Comparison of ENCODE assay signal across 9 mouse cellular contexts in the genomic region with DNA sequence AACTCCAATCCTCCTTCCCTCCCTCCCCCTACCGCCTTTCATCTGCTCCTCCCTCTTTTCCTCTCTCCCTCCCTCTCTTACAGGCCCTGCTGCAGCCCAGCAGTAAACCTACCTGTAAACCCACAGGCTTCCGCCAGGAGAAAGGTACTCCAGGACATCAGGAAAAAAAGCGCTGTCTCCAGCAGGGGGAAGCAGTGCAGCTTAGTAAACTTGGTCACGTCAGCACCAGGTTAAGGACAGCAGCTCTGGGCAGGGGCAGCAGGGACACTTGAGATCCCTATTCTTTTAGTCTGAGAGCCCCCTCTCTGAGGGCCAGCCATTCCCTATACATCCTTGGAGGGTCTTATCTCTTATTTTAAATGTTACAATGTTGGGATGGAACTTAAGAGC.
A peak's percentile ranks its signal among the peaks of the same experiment; 100 is the strongest.
DNase-seq lines count a peak whose midpoint lies in the region; ATAC-seq and TF ChIP-seq lines count a peak whose summit lies in the region.
"Had no signal": no experiment of that assay in that cellular context is flagged by ENCODE, and none has a peak within 500 bp of the region (broad histone marks: within the 10 kb centered on the region; RNA-seq: fewer than 3 reads in every experiment).

No protein-coding gene starts in this region.

- no peak overlapping the region for H3K4me2 ChIP-seq in kidney, postnatal 0 days (ENCODE audit: low read length)

- peak; percentile 30 for TF ChIP-seq CTCF in E14TG2a.4 (conservative IDR thresholded peaks at IDR 0.05; ENCODE audit: low read length)
- peak; percentile 82 for TF ChIP-seq CTCF in kidney, postnatal 0 days (IDR thresholded peaks at IDR 0.05; ENCODE audit: low read depth)

- H3K27ac ChIP-seq in kidney, postnatal 0 days = no peak overlapping the region

- no peaks in the 10 kb centered on the region for H3K27me3 ChIP-seq in E14TG2a.4 (ENCODE audit: insufficient read depth, low read length)
- H3K27me3 ChIP-seq in kidney, postnatal 0 days (ENCODE audit: insufficient read depth, low read length) = no peaks in the 10 kb centered on the region
- H3K27me3 ChIP-seq in splenic B cell, adult 2 months (ENCODE audit: control insufficient read depth, insufficient read depth, low read length, poor library complexity, severe bottlenecking) = no peaks in the 10 kb centered on the region

- no peaks in the 10 kb centered on the region for H3K4me1 ChIP-seq in E14TG2a.4 (replicated peaks; ENCODE audit: low read depth, low read length)
- no peaks in the 10 kb centered on the region for H3K4me1 ChIP-seq in kidney, postnatal 0 days (replicated peaks; ENCODE audit: insufficient read depth, low read length)

- no peaks in the 10 kb centered on the region for H3K36me3 ChIP-seq in E14TG2a.4 (ENCODE audit: insufficient read depth, low read length)
- no peaks in the 10 kb centered on the region for H3K36me3 ChIP-seq in kidney, postnatal 0 days (ENCODE audit: insufficient read depth, low read length)
- no peaks in the 10 kb centered on the region; the same call in 1 of the 2 replicates for H3K36me3 ChIP-seq in splenic B cell, adult 2 months (ENCODE audit: control insufficient read depth, insufficient read depth, low read length, poor library complexity, severe bottlenecking)
- H3K36me3 ChIP-seq: G1E had no signal

- H3K9me3 ChIP-seq in E14TG2a.4 (ENCODE audit: low read length) = no peaks in the 10 kb centered on the region
- no peaks in the 10 kb centered on the region for H3K9me3 ChIP-seq in kidney, postnatal 0 days (replicated peaks; ENCODE audit: low read length)
- H3K9me3 ChIP-seq: G1E had no signal

- peak; percentile 16 for DNase-seq in cerebellum, adult 11 months
- DNase-seq in cerebellum, adult 8-10 months = peak; percentile 34
- peak; percentile 10 for DNase-seq in gastrocnemius, postnatal 14 days
- DNase-seq in kidney, postnatal 0 days (ENCODE audit: low spot score) = peak; percentile 71
- DNase-seq in lung, postnatal 4 days = peak; percentile 56 to 67
- peak; percentile 22 for DNase-seq in splenic B cell, adult 2 months (ENCODE audit: low read depth, low spot score)

- H3K4me3 ChIP-seq in E14TG2a.4 (replicated peaks; ENCODE audit: low read length) = no peak overlapping the region
- no peak overlapping the region for H3K4me3 ChIP-seq in kidney, postnatal 0 days (replicated peaks; ENCODE audit: low read depth, low read length)

- intact Hi-C loops in gastrocnemius, postnatal 14 days (cut with DNase I; ENCODE audit: low total_unique reads) = no loop called here

- no peak overlapping the region for H3K9ac ChIP-seq in kidney, postnatal 0 days (ENCODE audit: low read depth, low read length)

- ATAC-seq in cerebellum, adult (ENCODE audit: insufficient number of reproducible peaks, low FRiP score, low TSS enrichment) = no peak
- peak; percentile 49; the same call in 1 of the 2 replicates for ATAC-seq in kidney, postnatal 0 days (replicated peaks; ENCODE audit: low FRiP score, low read depth)

- 17% methylated on average over 4 of the region's 4 CpGs for WGBS in kidney, postnatal 0 days

Comparison
In these comparisons a context has a peak if more than half of its experiments do, and no peak if none do; other contexts are left out.
1. DNase-seq: peak in every context shown above with its lines; median percentile 71 in kidney, postnatal 0 days; 62 in lung, postnatal 4 days; 34 in cerebellum, adult 8-10 months; 22 in splenic B cell, adult 2 months; 16 in cerebellum, adult 11 months; 10 in gastrocnemius, postnatal 14 days.